Mouse (Mus musculus) telencephalon, adult 2 months (tissue): ENCODE measurements at regions not wholly inside any gene's neighbourhood (a gene's known extent, or its start where the extent isn't known, plus 50 kb on each side); places are given as distances from the start of the nearest gene placed in this dataset.
A peak's percentile ranks its signal among the peaks of the same experiment; 100 is the strongest.

ENCODE experiments used
- DNase-seq: peaks from one replicate; pipeline ENCODE4 v3.0.0-alpha.2; 2011; ENCODE audit warnings: low read depth, low spot score

DNA sequence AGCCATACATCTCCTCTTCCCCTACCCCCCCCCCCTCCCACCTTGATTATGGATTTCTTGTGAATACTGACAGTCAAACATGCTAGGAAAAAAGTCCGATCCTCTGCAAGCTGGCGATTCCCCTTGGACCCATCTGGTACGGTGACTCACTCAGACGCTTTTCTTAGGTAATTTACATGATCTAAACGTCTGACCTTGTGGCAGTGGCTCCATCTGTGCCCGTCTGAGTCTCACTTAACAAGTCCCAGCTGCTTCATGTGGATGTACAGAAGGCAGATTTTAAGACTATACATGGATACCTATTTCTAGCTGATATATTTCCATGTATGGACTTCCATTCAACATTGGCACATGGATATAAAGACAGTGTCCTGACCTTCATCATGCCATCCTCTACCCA lies 481.0 kb downstream of the Lipi start:
- no peak for DNase-seq

DNA sequence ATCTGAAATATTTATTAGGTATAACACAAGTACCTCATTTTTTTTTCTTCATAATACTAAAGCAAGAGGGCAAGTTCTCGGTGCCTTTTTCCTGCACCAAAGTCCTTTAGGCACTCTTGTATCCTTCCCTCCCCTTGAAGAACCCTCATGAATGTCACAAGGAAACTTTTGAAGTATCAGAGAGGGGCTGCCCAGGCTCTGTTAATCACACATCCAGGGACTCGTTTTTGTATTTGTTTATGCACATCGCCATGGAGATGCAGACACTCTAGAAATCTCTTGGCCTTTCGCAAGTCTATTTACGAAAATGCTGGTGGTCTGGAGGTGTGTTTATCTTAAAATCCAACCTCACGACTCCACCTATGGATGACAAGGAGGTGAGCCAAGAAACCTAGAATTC lies 492.7 kb downstream of the Lipi start:
- DNase-seq: no peak

DNA sequence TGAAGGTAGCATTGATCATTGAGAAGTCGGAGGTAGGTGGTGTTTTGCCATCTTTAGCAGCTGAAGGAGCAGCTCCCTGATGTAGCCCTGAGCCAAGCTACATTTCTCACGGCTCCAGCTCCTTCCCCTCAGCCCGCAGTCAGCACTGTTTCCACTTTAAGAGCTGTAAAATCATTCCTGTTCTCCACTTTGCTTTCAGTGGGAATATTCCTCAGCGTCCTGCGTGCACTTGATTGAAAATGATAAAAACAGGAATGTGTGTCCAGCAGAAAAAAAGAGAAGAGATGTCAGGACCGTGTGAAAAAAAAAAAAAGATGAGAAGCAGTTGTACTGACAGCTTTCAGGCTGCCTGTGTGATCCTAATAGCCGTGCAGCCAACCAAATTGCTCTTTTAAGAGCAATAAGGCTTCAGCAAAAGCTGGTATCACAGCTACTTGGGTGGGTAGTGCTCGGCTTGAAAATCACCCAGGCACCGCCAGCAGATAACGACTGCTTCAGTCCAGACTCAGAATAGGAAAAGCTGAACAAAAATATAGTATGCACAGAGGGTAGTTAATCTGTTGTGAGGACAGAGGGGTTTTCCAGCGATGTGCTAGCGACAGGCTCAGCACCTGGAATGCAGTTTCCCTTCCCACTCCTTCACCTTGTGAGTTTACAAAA lies 493.3 kb downstream of the Lipi start:
- no peak for DNase-seq

GRCm38 (mm10) chr16:75091931-75092330 lies 493.9 kb downstream of the Lipi start:
- no peak for DNase-seq

DNA sequence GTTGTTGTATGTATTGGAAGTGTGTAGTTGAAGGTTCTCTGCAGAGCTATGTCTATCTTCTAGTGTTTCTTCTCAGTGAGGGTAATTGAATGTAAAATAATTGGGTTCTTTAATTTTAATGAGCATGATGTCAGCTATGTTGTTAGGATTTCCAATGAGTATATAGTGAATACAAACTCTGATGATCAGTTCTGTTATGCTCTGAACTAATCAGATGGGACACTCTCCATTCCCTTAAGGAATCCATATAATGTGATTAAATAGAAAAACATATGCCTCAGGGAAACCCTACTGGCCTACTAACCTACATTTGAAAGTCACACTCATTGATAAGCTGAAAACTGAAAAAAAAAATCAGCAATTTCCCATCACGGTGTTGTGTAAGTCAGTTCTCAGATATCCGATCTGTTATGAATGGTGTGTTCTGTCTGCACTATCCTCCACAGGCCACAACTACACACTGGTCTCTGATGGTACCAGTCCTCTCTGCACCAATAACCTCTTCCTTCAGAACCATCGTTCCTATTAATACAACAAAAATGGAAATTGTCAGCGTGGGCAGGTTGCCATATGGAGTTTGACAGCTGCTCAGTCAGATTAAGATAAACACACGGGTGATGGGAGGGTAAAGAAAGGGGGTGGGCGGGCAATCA lies 496.4 kb downstream of the Lipi start:
- no peak for DNase-seq

- DNase-seq: no peak
Measured at GRCm38 (mm10) chr16:75088701-75089100, 497.2 kb downstream of the Lipi start.

DNA sequence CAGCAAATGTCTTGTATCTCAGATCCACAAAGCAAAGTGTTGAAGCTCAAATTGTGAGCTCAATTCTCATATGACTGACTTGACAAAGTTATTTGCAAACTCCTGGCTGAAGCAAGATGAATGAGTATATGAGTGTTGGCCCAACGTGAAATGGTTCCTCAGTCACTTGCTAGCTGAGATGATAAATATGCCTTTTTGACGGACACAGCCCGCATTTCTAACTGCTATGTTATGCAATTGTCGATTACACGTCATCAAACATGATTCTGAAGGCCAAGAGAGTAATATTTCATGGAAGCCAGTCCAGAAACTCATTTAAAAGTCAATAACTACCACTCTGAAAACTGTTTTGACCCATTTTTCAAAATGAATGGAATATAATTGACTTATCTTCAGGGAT lies 520.6 kb downstream of the Lipi start:
- DNase-seq: no peak

- peak; percentile 34 for DNase-seq
Measured at GRCm38 (mm10) chr16:75052953-75053352, 532.9 kb downstream of the Lipi start.

DNA sequence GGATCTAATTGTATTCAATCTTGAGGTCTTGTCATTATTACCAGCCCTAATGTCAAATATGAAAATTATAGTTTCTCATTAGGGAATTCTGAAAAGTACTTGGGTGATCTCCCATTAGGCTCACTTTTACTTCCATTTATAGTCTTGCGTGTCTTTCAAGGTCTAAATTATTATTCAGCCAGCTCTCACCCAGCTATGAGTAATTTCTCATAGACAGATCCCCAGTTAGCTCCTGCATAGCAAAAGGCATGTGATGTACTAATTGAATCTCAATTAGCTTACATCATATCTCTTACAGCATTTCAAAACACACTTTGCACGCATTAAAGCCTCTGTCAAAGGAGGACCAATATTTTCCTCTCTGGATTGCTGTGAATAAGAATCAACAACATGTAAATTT lies 539.9 kb downstream of the Lipi start:
- no peak for DNase-seq
